Mouse (Mus musculus) ES-Bruce4 (cell line): ENCODE results near the gene Rundc3a.

Source experiments
- CTCF ChIP-seq: IDR thresholded peaks from one replicate; pipeline ENCODE4 v1.8.1; 2011; ENCODE audit warnings: low read depth, low read length
- EP300 ChIP-seq: IDR thresholded peaks from 2 replicates; pipeline ENCODE4 v1.6.1; 2011; ENCODE audit warnings: low read depth, low read length; ENCODE audit not compliant: insufficient read depth
- POLR2A ChIP-seq: IDR thresholded peaks from one replicate; pipeline ENCODE4 v1.8.1; 2011; ENCODE audit warnings: low read length; ENCODE audit not compliant: insufficient read depth

DNA sequence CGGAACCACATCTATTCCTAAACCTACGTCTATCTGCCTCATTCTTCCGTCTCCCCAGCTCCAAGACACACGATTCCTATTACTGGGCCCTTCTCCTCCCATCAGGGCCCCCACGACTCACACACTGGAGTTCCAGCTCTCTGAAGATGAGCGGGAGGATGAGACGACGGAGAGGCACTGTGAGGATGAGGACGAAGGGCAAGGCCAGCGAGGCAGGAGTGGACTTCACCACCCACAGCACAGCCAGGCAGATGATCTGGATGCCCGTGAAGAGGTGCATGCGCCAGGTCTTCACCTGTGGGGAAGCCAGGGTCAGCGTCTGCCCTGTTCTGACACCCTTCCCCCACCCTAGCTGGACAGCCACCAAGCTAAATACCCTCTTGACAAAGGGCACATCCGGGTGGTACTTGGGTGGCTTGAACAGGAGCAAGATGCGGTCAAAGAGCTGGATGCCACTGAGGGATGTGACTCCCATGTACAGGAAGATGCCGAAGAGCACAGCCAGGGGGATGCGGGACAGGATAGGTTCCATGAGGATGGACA, 42.2 kb upstream of the Rundc3a start:
- no peak for TF ChIP-seq CTCF
- TF ChIP-seq EP300, result no peak
- no peak for TF ChIP-seq POLR2A
